Mouse (Mus musculus) embryonic fibroblast, embryonic 13.5 days (primary cell): ENCODE measurements around the gene Gm12166. TPM values are rescaled to one million over a fixed set of nuclear protein-coding genes. Genes with fewer than 3 reads are reported as not detected.
A peak's percentile ranks its signal among the peaks of the same experiment; 100 is the strongest.

Source experiments
- H3K27ac ChIP-seq: 2 replicates; pipeline ENCODE4 v1.5.1; 2012; ENCODE audit warnings: low read length, control low read depth, inconsistent platforms; ENCODE audit not compliant: insufficient read depth
- H3K4me1 ChIP-seq: 2 replicates; pipeline ENCODE4 v1.6.1; 2011; ENCODE audit warnings: low read length; ENCODE audit not compliant: control insufficient read depth, insufficient read depth
- H3K4me3 ChIP-seq: 2 replicates; pipeline ENCODE4 v1.5.1; 2011; ENCODE audit warnings: mild to moderate bottlenecking, control low read depth, low read length; ENCODE audit not compliant: insufficient read depth
- CTCF ChIP-seq: IDR thresholded peaks from 2 replicates; pipeline ENCODE4 v1.5.1; 2011; ENCODE audit warnings: mild to moderate bottlenecking, control low read depth, low read length, moderate library complexity, borderline replicate concordance; ENCODE audit not compliant: insufficient read depth
- POLR2A ChIP-seq: IDR thresholded peaks from 2 replicates; pipeline ENCODE4 v1.6.1; 2011; ENCODE audit warnings: low read depth, mild to moderate bottlenecking, control low read depth, low read length, moderate library complexity
- polyA plus RNA-seq: library from polyadenylated mRNA; stranded (reverse); fragments of >200 nt; gene quantifications from 2 replicates; pipeline ENCODE4 v1.2.4, GENCODE M21; 2011; ENCODE audit warnings: low read depth; ENCODE audit not compliant: missing spikeins, insufficient read length

Gm12166 gene
- polyA plus RNA-seq, 1 experiment, result 3.0 TPM

DNA sequence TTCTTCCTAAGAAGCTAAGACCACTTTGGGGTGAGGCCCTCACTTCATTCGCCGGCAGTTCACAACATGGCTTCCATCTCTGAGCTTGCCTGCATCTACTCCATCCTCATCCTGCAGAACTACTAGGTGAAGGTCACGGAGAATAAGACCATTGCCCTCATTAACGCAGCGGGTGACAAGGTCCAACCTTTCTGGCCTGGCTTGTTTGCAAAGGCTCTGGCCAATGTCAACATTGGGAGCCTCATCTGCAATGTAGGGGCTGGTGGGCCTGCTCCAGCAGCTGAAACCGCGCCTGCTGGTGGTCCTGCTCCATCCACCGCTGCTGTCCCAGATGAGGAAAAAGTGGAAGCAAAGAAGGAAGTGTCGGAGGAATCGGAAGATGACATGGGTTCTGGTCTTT is 15.7 kb downstream of the Gm12166 start:
- no peak overlapping the region for H3K27ac ChIP-seq
- peaks cover 14% of the 10 kb centered on the region for H3K4me1 ChIP-seq
- TF ChIP-seq POLR2A (no peak), CTCF (no peak)
- no peak overlapping the region for H3K4me3 ChIP-seq

- no peak overlapping the region for H3K4me3 ChIP-seq
- H3K27ac ChIP-seq, result no peak overlapping the region
- no peak for TF ChIP-seq CTCF
- no peak for TF ChIP-seq POLR2A
- peaks cover 3% of the 10 kb centered on the region; the same call in 1 of the 2 replicates for H3K4me1 ChIP-seq
Observed at GRCm38 (mm10) chr11:46032956-46033355, 19.2 kb downstream of the Gm12166 start.

DNA sequence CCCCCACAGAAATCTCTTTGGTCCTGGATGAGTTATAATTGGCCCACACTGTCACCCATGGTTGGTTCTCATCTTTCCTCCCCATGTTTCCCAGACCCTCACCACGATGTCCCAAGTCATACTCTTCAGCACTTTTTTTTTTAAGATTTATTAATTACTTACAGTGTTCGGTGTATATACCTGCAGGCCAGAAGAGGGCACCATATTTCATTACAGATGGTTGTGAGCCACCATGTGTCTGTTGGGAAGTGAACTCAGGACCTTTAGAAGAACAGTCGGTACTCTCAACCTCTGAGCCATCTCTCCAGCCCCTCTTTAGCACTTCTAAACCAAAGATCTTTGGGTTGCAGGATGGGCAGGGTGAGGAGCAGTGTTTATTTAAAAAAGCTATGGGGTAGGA is 20.7 kb downstream of the Gm12166 start:
- Histone ChIP-seq H3K4me1 (peaks cover 3% of the 10 kb centered on the region; the same call in 1 of the 2 replicates), H3K4me3 (no peak overlapping the region), H3K27ac (no peak overlapping the region)
- TF ChIP-seq CTCF (no peak), POLR2A (no peak)

GRCm38 (mm10) chr11:46030026-46030425 is 22.1 kb downstream of the Gm12166 start:
- peaks cover 7% of the 10 kb centered on the region; the same call in 1 of the 2 replicates for H3K4me1 ChIP-seq
- TF ChIP-seq CTCF (no peak), POLR2A (no peak)
- no peak overlapping the region for H3K27ac ChIP-seq
- H3K4me3 ChIP-seq, result no peak overlapping the region

DNA sequence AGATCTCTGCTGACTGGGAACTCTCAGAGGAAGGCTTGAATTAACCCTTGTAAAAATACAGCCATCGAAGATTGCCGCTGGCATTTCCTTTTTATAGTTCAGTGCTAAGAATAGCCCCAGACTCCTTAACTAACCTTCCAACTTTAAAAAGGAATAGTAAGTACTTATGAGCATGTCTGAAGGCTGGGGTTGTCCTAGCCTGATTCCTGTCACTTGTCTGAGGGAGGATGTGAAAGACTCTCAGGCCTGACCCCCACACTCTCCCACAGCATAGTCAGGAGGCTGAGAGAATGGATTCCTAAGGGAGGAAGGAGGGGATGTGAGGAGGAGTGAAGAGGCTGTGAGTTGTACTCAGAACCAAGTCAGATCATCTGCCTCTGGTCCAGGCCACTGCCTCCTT is 22.6 kb downstream of the Gm12166 start:
- Histone ChIP-seq H3K4me1 (peaks cover 7% of the 10 kb centered on the region; the same call in 1 of the 2 replicates), H3K27ac (peak overlapping the region; percentile 30; the same call in 1 of the 2 replicates), H3K4me3 (no peak overlapping the region)
- TF ChIP-seq POLR2A (no peak), CTCF (no peak)

DNA sequence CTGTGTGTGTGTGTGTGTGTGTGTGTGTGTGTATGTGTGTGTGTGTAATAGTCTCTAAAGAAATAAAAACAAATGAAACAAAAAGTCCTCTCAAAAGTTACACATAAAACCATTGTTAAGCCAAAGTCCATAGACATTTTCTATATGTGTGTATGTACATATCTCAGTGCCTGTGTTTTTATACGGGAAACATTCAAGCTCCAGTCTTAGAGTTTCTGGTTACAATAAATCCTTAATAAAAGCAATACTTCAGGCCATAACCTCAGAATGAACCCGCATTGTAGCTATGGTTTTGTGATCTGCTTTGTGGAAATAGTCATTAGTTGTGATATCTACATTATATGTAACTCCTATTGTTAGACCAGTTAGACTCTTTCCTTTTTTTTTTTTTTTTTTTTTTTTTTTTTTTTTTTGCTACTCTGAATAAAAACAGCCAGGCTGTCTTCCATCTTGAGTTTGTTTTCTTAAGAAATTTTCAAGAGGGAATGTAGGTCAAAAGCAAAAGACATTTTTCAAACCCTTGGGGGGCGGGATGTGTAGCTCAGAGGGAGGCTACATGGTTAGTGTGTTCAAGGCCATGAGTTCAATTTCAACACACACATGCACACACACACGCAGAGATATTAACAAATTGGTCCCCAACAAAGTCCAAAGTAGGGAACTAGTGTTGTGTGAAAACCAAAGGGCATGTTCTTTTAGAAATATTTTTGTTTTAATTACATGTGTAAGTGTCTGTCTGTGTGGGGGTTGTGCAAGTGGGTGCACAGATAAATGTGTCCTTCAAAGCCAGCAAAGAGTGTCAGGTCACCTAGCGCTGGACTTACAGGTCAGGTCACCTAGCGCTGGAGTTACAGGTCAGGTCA is 23.9 kb downstream of the Gm12166 start:
- Histone ChIP-seq H3K27ac (no peak overlapping the region), H3K4me3 (no peak overlapping the region), H3K4me1 (peaks cover 4% of the 10 kb centered on the region; the same call in 1 of the 2 replicates)
- TF ChIP-seq CTCF, result no peak
- TF ChIP-seq POLR2A, result no peak

DNA sequence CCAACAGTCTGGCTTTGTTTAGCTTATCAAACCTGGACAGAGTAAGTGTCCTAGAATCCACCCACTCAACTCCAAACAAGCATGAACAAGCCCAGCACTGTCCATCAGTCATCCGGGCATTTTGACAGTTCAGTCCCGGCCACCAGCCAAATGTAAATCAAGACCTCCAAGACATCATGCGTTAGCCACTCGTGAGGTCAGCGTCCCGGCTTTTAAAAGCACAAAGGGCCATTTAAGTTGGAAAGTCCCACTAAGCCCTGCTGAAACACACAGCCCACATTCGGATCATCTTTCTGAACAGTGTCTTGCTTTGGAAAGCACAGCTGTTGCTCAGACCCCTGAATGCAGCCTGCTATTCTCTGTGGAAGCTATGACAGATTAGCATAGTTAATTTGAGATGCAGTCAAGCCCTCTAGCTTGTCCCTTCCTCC is 26.1 kb downstream of the Gm12166 start:
- TF ChIP-seq POLR2A (no peak), CTCF (no peak)
- H3K27ac ChIP-seq, result peak overlapping the region; percentile 34
- peaks cover 4% of the 10 kb centered on the region; the same call in 1 of the 2 replicates for H3K4me1 ChIP-seq
- H3K4me3 ChIP-seq, result no peak overlapping the region

GRCm38 (mm10) chr11:46022983-46023382 is 29.1 kb downstream of the Gm12166 start:
- Histone ChIP-seq H3K4me3 (no peak overlapping the region), H3K4me1 (peaks cover 4% of the 10 kb centered on the region; the same call in 1 of the 2 replicates), H3K27ac (no peak overlapping the region)
- TF ChIP-seq CTCF (no peak), POLR2A (no peak)

DNA sequence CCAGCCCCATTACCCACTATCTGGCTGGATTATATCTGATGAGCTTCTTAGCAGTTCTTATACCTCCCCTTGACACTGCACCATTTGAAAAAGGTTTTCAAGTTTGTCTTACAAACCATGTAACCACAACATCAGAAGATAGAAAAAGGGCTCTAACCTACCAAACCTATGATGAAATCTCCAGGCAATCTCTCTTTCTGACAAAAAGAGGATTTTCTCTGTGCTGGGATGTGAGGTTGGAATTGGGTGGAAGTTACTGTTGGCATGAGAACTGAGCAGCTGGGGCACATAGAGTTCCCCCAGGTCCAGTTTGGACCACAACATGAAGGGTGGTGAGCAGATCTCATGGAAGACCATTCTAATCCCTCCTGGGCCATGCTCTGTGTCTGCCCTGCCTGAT is 30.3 kb downstream of the Gm12166 start:
- Histone ChIP-seq H3K4me1 (peaks cover 4% of the 10 kb centered on the region; the same call in 1 of the 2 replicates), H3K27ac (no peak overlapping the region), H3K4me3 (no peak overlapping the region)
- TF ChIP-seq POLR2A (no peak), CTCF (no peak)

- TF ChIP-seq POLR2A, result no peak
- TF ChIP-seq CTCF, result no peak
- Histone ChIP-seq H3K27ac (no peak overlapping the region), H3K4me3 (no peak overlapping the region), H3K4me1 (no peaks in the 10 kb centered on the region)
Observed at GRCm38 (mm10) chr11:46020246-46020645, 31.9 kb downstream of the Gm12166 start.
